Mouse (Mus musculus): ENCODE results near the gene Plch2.

GRCm38 (mm10) chr4:154934800-154935199, 121.8 kb downstream of the Plch2 start:
- TF ChIP-seq CTCF (conservative IDR thresholded peaks at IDR 0.05; ENCODE audit: low read length): no peak
- TF ChIP-seq NANOG (IDR thresholded peaks at IDR 0.05; ENCODE audit: borderline replicate concordance, low read length): no peak
- no peak for TF ChIP-seq POU5F1 (IDR thresholded peaks at IDR 0.05; ENCODE audit: borderline replicate concordance, low read length)

Measured in E14TG2a.4 (cell line).